Mouse (Mus musculus): ENCODE results near the gene Rasl11b.
A peak's percentile ranks its signal among the peaks of the same experiment; 100 is the strongest.

The Rasl11b gene

GRCm38 (mm10) chr5:74208438-74208837, 13.4 kb downstream of the Rasl11b start:
- no peak for DNase-seq (ENCODE audit: low read depth, low spot score)

GRCm38 (mm10) chr5:74209640-74210039, 14.6 kb downstream of the Rasl11b start:
- no peak for DNase-seq (ENCODE audit: low read depth, low spot score)

- DNase-seq (ENCODE audit: low read depth, low spot score) = no peak
These were observed 16.3 kb downstream of the Rasl11b start for GRCm38 (mm10) chr5:74211346-74211745.

GRCm38 (mm10) chr5:74214501-74215110, 19.5 kb downstream of the Rasl11b start:
- DNase-seq (ENCODE audit: low read depth, low spot score) = no peak

- DNase-seq (ENCODE audit: low read depth, low spot score) = no peak
These were observed 20.0 kb downstream of the Rasl11b start for GRCm38 (mm10) chr5:74215125-74215524.

- DNase-seq (ENCODE audit: low read depth, low spot score) = no peak
These were observed 23.4 kb downstream of the Rasl11b start for GRCm38 (mm10) chr5:74218524-74218923.

GRCm38 (mm10) chr5:74222626-74223025, 27.5 kb downstream of the Rasl11b start:
- no peak for DNase-seq (ENCODE audit: low read depth, low spot score)

GRCm38 (mm10) chr5:74224480-74224879, 29.4 kb downstream of the Rasl11b start:
- DNase-seq (ENCODE audit: low read depth, low spot score) = no peak

GRCm38 (mm10) chr5:74226183-74226582, 31.1 kb downstream of the Rasl11b start:
- DNase-seq (ENCODE audit: low read depth, low spot score) = no peak

- DNase-seq (ENCODE audit: low read depth, low spot score) = no peak
These were observed 32.3 kb downstream of the Rasl11b start for GRCm38 (mm10) chr5:74227352-74227751.

GRCm38 (mm10) chr5:74228938-74229337, 33.9 kb downstream of the Rasl11b start:
- DNase-seq (ENCODE audit: low read depth, low spot score) = peak; percentile 35

GRCm38 (mm10) chr5:74229775-74230413, 34.8 kb downstream of the Rasl11b start:
- DNase-seq (ENCODE audit: low read depth, low spot score) = no peak

GRCm38 (mm10) chr5:74230525-74230924, 35.4 kb downstream of the Rasl11b start:
- no peak for DNase-seq (ENCODE audit: low read depth, low spot score)

- DNase-seq (ENCODE audit: low read depth, low spot score) = no peak
These were observed 38.7 kb downstream of the Rasl11b start for GRCm38 (mm10) chr5:74233808-74234207.

- DNase-seq (ENCODE audit: low read depth, low spot score) = no peak
These were observed 44.3 kb downstream of the Rasl11b start for GRCm38 (mm10) chr5:74239369-74239768.

GRCm38 (mm10) chr5:74240298-74240697, 45.2 kb downstream of the Rasl11b start:
- no peak for DNase-seq (ENCODE audit: low read depth, low spot score)

- DNase-seq (ENCODE audit: low read depth, low spot score) = no peak
These were observed 46.0 kb downstream of the Rasl11b start for GRCm38 (mm10) chr5:74240926-74241680.

- no peak for DNase-seq (ENCODE audit: low read depth, low spot score)
These were observed 47.6 kb downstream of the Rasl11b start for GRCm38 (mm10) chr5:74242654-74243053.

GRCm38 (mm10) chr5:74244406-74245019, 49.4 kb downstream of the Rasl11b start:
- no peak for DNase-seq (ENCODE audit: low read depth, low spot score)

GRCm38 (mm10) chr5:74245641-74246145, 50.6 kb downstream of the Rasl11b start:
- DNase-seq (ENCODE audit: low read depth, low spot score) = no peak

- no peak for DNase-seq (ENCODE audit: low read depth, low spot score)
These were observed 51.4 kb downstream of the Rasl11b start for GRCm38 (mm10) chr5:74246453-74246852.

GRCm38 (mm10) chr5:74246971-74247370, 51.9 kb downstream of the Rasl11b start:
- DNase-seq (ENCODE audit: low read depth, low spot score) = no peak

Data from telencephalon, adult 2 months (tissue).